Mouse (Mus musculus) hindbrain, embryonic 15.5 days (tissue): ENCODE data around the gene Tnfrsf13c. TPM values are rescaled to one million over a fixed set of nuclear protein-coding genes. Genes with fewer than 3 reads are reported as not detected.
A peak's percentile ranks its signal among the peaks of the same experiment; 100 is the strongest.

Experiments used
- ATAC-seq: fragments of 200-750 bp; cut with Nextera tagmentation; 2 replicates; pipeline ENCODE4 v1.8.0; 2017; ENCODE audit warnings: low read depth, moderate number of reproducible peaks, moderate TSS enrichment; ENCODE audit not compliant: low FRiP score
- H3K27ac ChIP-seq: fragments of 300-500 bp; sonication (generic); replicated peaks from 2 replicates; pipeline ENCODE4 v1.5.1; 2015; ENCODE audit warnings: mild to moderate bottlenecking, inconsistent platforms
- H3K27me3 ChIP-seq: fragments of 300-500 bp; sonication (generic); 2 replicates; pipeline ENCODE4 v1.6.1; 2015; ENCODE audit warnings: control low read depth, inconsistent platforms
- H3K36me3 ChIP-seq: fragments of 300-500 bp; sonication (generic); 2 replicates; pipeline ENCODE4 v1.6.1; 2015; ENCODE audit warnings: control low read depth, inconsistent platforms
- H3K4me1 ChIP-seq: fragments of 300-500 bp; sonication (generic); replicated peaks from 2 replicates; pipeline ENCODE4 v1.6.1; 2015; ENCODE audit warnings: control low read depth, inconsistent platforms
- H3K4me2 ChIP-seq: fragments of 300-500 bp; sonication (generic); 2 replicates; pipeline ENCODE4 v1.6.1; 2015; ENCODE audit warnings: moderate library complexity, mild to moderate bottlenecking, inconsistent platforms
- H3K4me3 ChIP-seq: fragments of 300-500 bp; sonication (generic); 2 replicates; pipeline ENCODE4 v1.5.1; 2015; ENCODE audit warnings: mild to moderate bottlenecking, inconsistent platforms
- H3K9ac ChIP-seq: fragments of 300-500 bp; sonication (generic); 2 replicates; pipeline ENCODE4 v1.6.1; 2015; ENCODE audit warnings: inconsistent platforms
- H3K9me3 ChIP-seq: fragments of 300-500 bp; sonication (generic); 2 replicates; pipeline ENCODE4 v1.6.1; 2016; ENCODE audit warnings: control low read depth, inconsistent platforms
- WGBS: fragments of 180-500 bp; shearing (Covaris S2); methylation state at CpG from one replicate; pipeline ENCODE4 v1.1.7; 2015; 5-methylcytosine and 5-hydroxymethylcytosine counted together
- polyA plus RNA-seq: library from polyadenylated mRNA; unstranded; fragments of >200 nt; fragmentation: Nextera tagmentation; extraction: Ambion mirVana; gene quantifications from 2 replicates; pipeline ENCODE4 v1.2.1, GENCODE M21; 2015

The Tnfrsf13c gene
- 0.37 and 0.69 TPM in 2 replicates for polyA plus RNA-seq

DNA sequence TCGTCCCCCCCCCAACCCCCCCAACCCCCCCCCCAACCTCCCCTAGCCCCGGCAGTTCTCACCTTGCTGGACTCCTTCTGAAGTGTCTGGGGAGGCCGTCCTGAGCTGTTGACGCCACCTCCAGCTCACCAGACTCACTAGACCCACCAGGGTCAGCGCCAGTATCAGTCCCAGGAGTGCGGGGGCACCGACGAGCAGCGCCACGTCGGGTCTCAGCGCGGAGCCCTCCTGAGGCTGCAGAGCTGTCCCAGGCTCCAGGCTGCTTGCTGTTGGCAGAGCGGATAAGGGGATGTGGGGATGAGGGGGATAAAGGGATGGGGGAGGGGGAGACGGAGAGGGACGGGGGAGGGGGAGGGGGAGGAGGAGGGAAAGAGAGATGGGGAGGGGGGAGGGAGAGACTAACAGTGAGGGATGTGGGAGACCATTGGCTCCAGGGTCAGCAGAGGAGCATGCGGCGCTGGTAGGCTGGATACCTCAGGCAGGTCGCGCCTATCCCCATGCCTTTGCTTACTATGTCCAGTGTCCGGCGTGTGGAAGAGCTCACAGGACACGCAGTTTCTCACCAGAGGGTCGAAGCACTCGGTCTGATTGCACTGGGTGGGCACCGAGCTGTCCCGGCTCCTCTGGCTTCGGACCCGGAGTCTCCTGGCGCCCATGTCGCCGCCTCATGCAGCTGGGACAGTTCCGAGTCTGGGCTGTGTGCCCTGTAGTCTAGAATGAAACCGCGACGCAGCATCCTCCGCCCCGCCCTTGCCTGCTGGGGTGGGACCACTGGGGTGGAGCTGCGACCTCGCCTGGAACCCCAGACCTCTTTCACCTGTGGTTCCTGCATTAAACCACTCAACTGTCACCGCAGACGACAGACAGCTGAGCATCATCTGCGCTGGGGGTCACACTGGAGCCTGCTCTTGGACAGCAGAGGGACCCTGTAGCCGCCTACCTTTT lies at the start of gene Tnfrsf13c:
Gene Tnfrsf13c (minus strand): TSS at position 713 of the 945 bp plus-strand sequence.
- Histone ChIP-seq H3K4me3 (peak within 1 kb of the TSS; percentile 33), H3K9ac (peak within 1 kb of the TSS; percentile 31; the same call in 1 of the 2 replicates), H3K9me3 (no peaks in the 10 kb centered on the region), H3K4me1 (peaks cover 12% of the 10 kb centered on the region), H3K27ac (no peak within 1 kb of the TSS), H3K4me2 (peak within 1 kb of the TSS; percentile 69), H3K27me3 (peaks cover 10% of the 10 kb centered on the region), H3K36me3 (no peaks in the 10 kb centered on the region)
- peak; percentile 52; the same call in 1 of the 2 replicates for ATAC-seq
- 2% methylated on average over 44 of the region's 44 CpGs for WGBS

DNA sequence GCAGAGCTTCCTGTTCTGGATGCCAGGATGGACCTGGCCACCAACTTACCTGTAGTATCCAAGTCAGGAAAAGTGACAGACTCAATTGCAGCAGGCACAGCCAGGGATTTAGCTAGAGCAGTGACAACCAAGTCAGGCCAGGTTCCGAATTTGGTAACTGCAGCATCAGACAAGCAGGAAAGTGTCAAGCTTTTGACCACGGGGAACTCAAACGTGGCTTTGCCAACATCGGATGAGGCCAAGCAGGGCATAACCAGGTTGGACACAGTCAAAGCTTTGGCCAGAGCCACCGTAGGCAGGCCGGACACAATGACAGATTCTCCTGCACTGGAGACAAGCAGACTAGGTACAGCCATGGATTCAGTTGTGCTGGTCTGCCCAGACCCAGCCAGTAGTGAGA lies 48.1 kb upstream of the Tnfrsf13c start:
- ATAC-seq = no peak
- no peak overlapping the region for H3K27ac ChIP-seq
- H3K36me3 ChIP-seq = no peaks in the 10 kb centered on the region
- no peaks in the 10 kb centered on the region for H3K9me3 ChIP-seq
- H3K4me1 ChIP-seq = peaks cover 45% of the 10 kb centered on the region
- 0 out of 2 replicates have a peak, but pooled peaks cover 2% of the 10 kb centered on the region for H3K27me3 ChIP-seq
- 91% methylated on average over 6 of the region's 6 CpGs for WGBS
- H3K4me3 ChIP-seq = no peak overlapping the region
- H3K4me2 ChIP-seq = no peak overlapping the region
- H3K9ac ChIP-seq = no peak overlapping the region

DNA sequence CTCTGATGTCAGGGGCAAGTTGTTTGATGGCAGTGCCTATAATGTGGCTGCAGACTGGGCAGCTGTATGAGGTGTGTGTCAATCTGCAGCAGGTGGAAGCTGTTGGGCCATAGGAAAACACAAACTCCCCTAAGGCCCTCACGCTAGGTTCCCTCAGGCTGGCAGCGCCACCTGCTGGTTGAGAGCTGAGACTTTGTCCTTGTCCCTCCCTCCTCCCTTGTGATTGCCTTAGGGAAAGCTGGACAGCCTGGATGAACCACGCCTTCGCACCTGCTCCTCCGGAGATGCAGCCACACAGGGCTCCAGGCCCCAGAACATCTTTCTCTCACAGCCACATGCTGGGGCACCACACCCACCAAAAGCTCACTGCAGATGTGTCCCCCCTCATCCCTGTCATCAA lies 47.0 kb upstream of the Tnfrsf13c start:
- Histone ChIP-seq H3K4me2 (no peak overlapping the region), H3K4me1 (peaks cover 36% of the 10 kb centered on the region), H3K9me3 (no peaks in the 10 kb centered on the region), H3K27ac (no peak overlapping the region), H3K36me3 (no peaks in the 10 kb centered on the region), H3K27me3 (0 out of 2 replicates have a peak, but pooled peaks cover 2% of the 10 kb centered on the region), H3K4me3 (no peak overlapping the region), H3K9ac (no peak overlapping the region)
- 3% methylated on average over 5 of the region's 5 CpGs for WGBS
- ATAC-seq = no peak

DNA sequence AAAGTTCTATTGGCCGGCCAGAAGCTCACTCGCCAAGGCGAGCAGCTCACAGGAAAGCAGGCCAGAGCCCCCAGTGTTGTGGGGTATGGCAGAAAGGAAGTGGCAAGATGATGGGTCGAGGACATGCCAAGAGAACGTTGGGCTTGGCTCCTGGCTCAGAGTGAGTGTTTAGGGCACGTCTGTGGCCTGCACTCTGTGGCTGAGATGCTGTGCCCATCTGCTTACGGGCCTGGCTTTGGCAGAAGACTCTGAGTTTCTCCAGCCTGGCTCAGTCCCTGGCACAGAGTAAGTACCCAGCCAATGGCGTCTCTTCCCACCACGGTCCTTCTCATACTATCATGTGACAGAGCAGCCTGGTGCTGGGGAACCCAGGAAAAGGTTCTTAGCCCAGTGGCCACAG lies 44.6 kb upstream of the Tnfrsf13c start:
- no peaks in the 10 kb centered on the region for H3K36me3 ChIP-seq
- H3K4me3 ChIP-seq = no peak overlapping the region
- H3K4me1 ChIP-seq = peaks cover 26% of the 10 kb centered on the region
- H3K9me3 ChIP-seq = no peaks in the 10 kb centered on the region
- H3K27ac ChIP-seq = 0 out of 2 replicates have a peak overlapping the region, but pooled peaks have one; percentile 10
- H3K27me3 ChIP-seq = 0 out of 2 replicates have a peak, but pooled peaks cover 1% of the 10 kb centered on the region
- ATAC-seq = 0 out of 2 replicates have a peak, but pooled peaks have one; percentile 9
- no peak overlapping the region for H3K4me2 ChIP-seq
- no peak overlapping the region for H3K9ac ChIP-seq
- 74% methylated on average over 9 of the region's 9 CpGs for WGBS

DNA sequence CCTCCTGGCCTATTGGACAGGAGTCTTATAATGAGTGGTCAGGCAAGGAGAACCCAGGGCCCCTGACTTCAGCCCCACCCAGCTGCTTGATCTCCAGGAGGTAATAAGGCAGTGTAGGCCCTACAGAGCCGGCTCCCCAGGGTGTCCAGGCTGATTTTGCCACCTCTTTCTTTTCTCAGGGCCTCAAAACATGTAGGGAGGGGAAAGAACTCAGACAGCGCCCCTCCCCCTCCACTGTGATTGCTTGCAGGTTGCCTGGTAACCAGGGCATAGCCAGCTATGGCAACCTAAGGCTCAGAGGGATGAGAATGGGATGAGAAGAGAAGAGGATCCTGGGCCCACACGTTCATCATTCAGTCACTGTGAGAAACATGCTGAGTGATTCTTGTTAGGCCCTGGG lies 44.0 kb upstream of the Tnfrsf13c start:
- no peak for ATAC-seq
- H3K27ac ChIP-seq = peak overlapping the region; percentile 32; the same call in 1 of the 2 replicates
- peaks cover 25% of the 10 kb centered on the region for H3K4me1 ChIP-seq
- H3K27me3 ChIP-seq = no peaks in the 10 kb centered on the region
- H3K9me3 ChIP-seq = no peaks in the 10 kb centered on the region
- no peak overlapping the region for H3K9ac ChIP-seq
- H3K4me3 ChIP-seq = no peak overlapping the region
- no peaks in the 10 kb centered on the region for H3K36me3 ChIP-seq
- H3K4me2 ChIP-seq = no peak overlapping the region
- 11% methylated on average over 3 of the region's 3 CpGs for WGBS

DNA sequence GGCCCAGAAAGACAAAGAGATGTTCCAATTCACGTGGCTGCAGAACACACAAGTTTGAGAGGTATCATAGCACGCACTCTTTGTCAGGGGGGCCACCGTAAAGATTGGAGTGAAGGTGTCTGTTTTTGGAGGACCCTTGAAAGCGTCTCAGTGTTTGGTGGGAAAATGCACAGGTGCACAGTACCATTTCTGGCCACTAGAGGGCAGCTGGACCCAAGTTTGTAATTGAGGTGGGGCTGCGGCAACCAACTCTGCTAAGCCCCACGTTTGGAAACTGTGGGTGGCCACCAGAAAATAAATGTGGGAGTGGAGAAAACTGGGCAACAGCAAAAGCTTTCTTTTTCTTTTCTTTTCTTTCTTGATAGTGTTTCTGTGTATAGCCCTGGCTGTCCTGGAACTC lies 42.2 kb upstream of the Tnfrsf13c start:
- WGBS = 13% methylated on average over 6 of the region's 6 CpGs

DNA sequence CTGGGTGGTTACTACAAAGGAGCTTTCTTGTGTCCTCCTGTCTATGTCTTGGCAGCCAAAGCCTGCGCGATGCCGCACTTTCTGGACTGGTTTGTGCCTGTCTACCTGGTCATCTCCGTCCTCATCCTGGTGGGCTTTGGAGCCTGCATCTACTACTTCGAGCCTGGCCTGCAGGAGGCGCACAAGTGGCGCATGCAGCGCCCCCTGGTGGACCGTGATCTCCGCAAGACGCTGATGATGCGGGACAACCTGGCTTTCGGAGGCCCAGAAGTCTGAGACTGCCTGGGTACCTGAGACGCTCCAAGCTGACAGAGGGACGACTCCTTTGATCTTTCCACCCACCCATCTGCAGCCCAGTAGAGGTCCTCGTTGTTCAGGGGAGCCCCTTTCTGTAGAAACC lies 35.3 kb upstream of the Tnfrsf13c start:
- no peak for ATAC-seq
- 13% methylated on average over 16 of the region's 16 CpGs for WGBS

More for the DNA sequence above, 42.2 kb upstream of the Tnfrsf13c start:
- no peaks in the 10 kb centered on the region for H3K27me3 ChIP-seq
- no peak overlapping the region for H3K27ac ChIP-seq
- no peak overlapping the region for H3K4me2 ChIP-seq
- no peaks in the 10 kb centered on the region for H3K9me3 ChIP-seq
- H3K36me3 ChIP-seq = no peaks in the 10 kb centered on the region
- no peak overlapping the region for H3K4me3 ChIP-seq
- no peak for ATAC-seq
- H3K9ac ChIP-seq = no peak overlapping the region
- peaks cover 22% of the 10 kb centered on the region for H3K4me1 ChIP-seq

DNA sequence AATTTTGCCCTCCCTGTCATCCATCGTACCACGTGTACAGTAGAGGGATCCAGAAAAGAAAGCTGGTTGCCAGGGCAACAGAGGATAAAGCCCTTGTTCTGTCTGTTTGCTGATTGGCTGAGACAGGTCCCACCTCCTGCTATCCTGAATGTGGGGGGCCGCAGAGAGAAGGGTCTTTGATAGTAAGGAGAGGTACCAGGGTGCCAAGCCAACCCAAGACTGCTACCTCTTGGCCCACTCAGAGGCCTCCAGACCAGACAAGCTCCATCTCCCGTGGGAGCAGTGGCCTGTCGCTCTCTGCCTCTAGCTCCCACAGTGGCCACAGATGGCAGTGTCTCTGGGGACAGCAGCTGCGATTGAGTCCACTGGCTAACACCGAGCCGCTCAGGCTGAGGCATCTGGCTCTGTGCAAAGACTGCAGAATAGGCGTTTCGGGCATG lies 31.8 kb upstream of the Tnfrsf13c start:
- H3K27me3 ChIP-seq = no peaks in the 10 kb centered on the region
- WGBS = 4% methylated on average over 10 of the region's 10 CpGs
- no peaks in the 10 kb centered on the region for H3K36me3 ChIP-seq
- peak overlapping the region; percentile 61 for H3K4me3 ChIP-seq
- H3K9ac ChIP-seq = peak overlapping the region; percentile 62
- H3K9me3 ChIP-seq = no peaks in the 10 kb centered on the region
- peak overlapping the region; percentile 92 for H3K27ac ChIP-seq
- peak overlapping the region; percentile 70 for H3K4me2 ChIP-seq
- H3K4me1 ChIP-seq = peaks cover 31% of the 10 kb centered on the region
- ATAC-seq = peak; percentile 93

More for the DNA sequence above, 35.3 kb upstream of the Tnfrsf13c start:
- Histone ChIP-seq H3K9me3 (no peaks in the 10 kb centered on the region), H3K9ac (no peak overlapping the region), H3K4me2 (no peak overlapping the region), H3K4me3 (no peak overlapping the region), H3K36me3 (no peaks in the 10 kb centered on the region), H3K4me1 (peaks cover 31% of the 10 kb centered on the region), H3K27me3 (no peaks in the 10 kb centered on the region), H3K27ac (no peak overlapping the region)

DNA sequence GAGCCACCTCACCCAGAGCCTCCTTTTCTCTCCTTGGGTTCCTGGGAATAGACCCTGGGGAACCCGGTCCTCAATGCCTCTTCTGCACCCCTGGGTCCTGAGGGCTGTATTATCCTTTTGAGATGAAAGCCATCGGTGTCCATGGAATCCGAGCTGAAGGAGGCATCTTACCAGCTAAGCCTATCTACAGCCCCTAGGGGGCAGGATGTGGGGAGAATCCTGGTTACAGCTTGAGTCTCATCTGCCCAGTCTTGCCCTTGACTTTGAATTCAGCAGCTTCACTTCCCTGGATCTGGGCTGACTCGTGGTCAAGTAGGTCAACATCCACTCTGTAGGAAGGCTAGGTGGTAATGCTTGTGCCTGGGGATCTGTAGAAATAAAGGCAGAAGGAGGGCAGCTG lies 31.1 kb upstream of the Tnfrsf13c start:
- Histone ChIP-seq H3K27me3 (no peaks in the 10 kb centered on the region), H3K4me3 (peak overlapping the region; percentile 61), H3K27ac (peak overlapping the region; percentile 92), H3K4me1 (peaks cover 31% of the 10 kb centered on the region), H3K36me3 (no peaks in the 10 kb centered on the region), H3K9me3 (no peaks in the 10 kb centered on the region), H3K4me2 (peak overlapping the region; percentile 70), H3K9ac (no peak overlapping the region)
- no peak; the same call in 1 of the 2 replicates for ATAC-seq
- 36% methylated on average over 4 of the region's 4 CpGs for WGBS

DNA sequence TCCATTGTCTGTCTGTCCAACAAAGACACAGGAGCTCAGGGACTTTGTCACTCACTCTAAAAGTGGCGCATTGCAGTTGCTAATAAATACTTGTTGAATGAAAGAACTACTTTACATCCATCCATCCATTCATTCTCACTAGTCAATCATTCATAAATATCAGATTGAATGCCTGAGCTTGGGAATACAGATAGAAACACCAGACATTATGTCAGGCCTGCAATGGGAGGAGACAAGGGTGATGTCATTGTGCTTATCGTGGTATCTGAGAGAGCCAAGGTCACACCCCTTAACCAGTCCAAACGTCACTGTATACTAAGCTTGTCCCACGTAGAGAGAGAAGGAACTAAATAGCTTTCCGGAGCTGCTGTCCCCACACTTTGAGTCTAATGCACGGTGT lies 27.9 kb upstream of the Tnfrsf13c start, which contains the start of gene 1500009C09Rik:
Gene 1500009C09Rik (plus strand): TSS at position 301 of the 400 bp plus-strand sequence.
- Histone ChIP-seq H3K9me3 (no peaks in the 10 kb centered on the region), H3K27ac (no peak within 1 kb of the TSS), H3K4me3 (no peak within 1 kb of the TSS), H3K36me3 (no peaks in the 10 kb centered on the region), H3K9ac (no peak within 1 kb of the TSS), H3K4me1 (peaks cover 21% of the 10 kb centered on the region), H3K4me2 (no peak within 1 kb of the TSS), H3K27me3 (no peaks in the 10 kb centered on the region)
- no peak for ATAC-seq
- 92% methylated on average over 6 of the region's 6 CpGs for WGBS

DNA sequence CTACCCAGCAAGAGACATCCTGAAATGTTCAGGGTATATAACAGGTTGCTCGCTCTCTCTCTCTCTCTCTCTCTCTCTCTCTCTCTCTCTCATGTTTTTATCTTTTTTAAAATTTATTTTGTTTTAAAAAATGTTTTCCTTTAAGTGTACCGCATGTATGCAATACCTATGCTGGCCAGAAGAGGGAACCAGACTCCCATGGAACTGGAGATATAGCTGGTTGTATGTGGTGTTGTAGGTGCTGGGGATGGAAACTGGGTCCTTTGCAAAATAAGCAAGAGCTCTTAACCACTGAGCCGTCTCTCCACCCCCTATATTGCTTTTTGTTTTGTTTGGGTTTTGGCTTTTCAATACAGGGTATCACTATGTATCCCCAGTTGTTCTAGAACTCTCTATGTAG lies 27.4 kb upstream of the Tnfrsf13c start:
- no peaks in the 10 kb centered on the region for H3K27me3 ChIP-seq
- 97% methylated on average over 3 of the region's 3 CpGs for WGBS

DNA sequence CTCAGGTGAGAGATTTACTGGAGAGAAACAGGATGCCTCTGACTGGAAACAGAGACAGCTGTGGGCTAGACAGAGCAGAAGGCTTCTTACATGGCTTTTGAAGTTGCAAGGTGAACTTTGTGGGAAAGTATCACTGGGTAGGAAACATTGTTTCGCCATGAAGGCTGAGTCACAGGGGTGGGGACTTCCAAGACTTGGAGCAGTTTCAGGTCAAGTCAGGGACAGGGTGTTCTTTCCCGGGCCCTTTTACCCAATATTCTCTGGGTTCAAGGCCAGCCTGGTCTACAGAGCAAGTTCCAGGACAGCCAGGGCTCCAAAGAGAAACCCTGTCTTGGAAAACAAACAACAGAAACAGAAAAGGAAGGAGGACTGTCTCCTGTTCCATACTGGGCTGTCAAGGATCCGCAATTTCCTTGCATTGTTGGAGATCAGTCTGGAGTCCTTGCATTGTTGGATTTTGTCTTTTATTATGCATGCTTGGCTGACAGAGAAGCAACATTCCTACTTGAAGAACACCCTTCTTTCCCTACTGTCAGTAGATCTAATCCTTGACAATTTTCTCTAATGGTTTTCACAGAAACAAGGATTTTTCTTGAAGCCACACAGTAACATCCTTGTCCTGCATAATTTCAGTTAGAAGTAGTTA lies 23.1 kb upstream of the Tnfrsf13c start:
- no peak overlapping the region for H3K4me2 ChIP-seq
- no peaks in the 10 kb centered on the region for H3K27me3 ChIP-seq
- ATAC-seq = no peak
- no peak overlapping the region for H3K9ac ChIP-seq
- H3K9me3 ChIP-seq = no peaks in the 10 kb centered on the region
- H3K4me1 ChIP-seq = peaks cover 12% of the 10 kb centered on the region
- WGBS = 85% methylated on average over 3 of the region's 3 CpGs
- H3K27ac ChIP-seq = no peak overlapping the region
- H3K4me3 ChIP-seq = no peak overlapping the region
- no peaks in the 10 kb centered on the region for H3K36me3 ChIP-seq

More for the DNA sequence above, 27.4 kb upstream of the Tnfrsf13c start:
- no peak overlapping the region for H3K4me3 ChIP-seq
- H3K9ac ChIP-seq = no peak overlapping the region
- H3K4me2 ChIP-seq = no peak overlapping the region
- H3K4me1 ChIP-seq = peaks cover 16% of the 10 kb centered on the region
- no peak overlapping the region for H3K27ac ChIP-seq
- H3K9me3 ChIP-seq = no peaks in the 10 kb centered on the region
- ATAC-seq = no peak
- no peaks in the 10 kb centered on the region for H3K36me3 ChIP-seq
